Mouse (Mus musculus): Measurements from ENCODE around the gene Tiam1. TPM values are rescaled to one million over a fixed set of nuclear protein-coding genes. Genes with fewer than 3 reads are reported as not detected.
A peak's percentile ranks its signal among the peaks of the same experiment; 100 is the strongest.

Gene Tiam1
- total RNA-seq, 2 experiments from 2014 or later = 56.4 to 59.2 TPM

DNA sequence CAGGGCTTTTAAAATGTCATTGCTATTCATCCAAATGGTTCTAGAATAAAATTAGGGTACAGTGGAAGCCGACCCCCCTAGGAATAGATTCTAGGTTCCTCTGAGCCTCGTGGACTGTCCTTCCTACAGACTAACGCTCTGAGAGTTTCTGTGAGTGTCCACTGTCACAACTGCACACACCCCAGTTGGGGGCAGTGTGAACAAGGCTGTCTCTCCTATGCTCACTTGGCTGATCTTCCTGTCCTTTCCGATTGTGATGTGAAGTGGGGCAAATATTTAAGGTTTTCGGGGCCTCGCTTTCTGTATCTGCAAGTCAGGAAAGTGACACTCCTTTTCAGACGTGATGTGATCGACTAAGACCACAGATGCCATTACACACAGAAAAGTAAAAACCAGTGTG, 288.8 kb downstream of the Tiam1 start:
- DNase-seq (ENCODE audit: low spot score in 2 of 2) = no peak

DNA sequence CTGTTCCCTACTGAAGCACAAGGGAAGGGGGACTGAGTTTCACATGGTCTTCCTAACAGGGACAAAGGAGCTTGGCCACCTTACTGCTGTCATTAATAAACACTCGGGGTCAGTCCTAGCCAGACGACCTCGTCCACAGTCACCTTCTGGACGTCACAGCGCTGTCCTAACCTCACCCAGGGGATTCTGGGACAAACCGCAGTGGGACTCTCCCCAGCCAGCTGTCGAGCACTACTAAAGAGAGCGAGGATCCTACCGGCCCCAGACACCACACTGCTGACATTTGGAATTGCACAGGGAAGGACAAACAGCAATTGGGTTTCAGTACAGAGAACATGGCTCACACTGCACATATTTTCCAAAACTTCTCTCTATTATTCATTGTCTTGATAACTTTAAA, 292.2 kb downstream of the Tiam1 start:
- no peak for DNase-seq (ENCODE audit: low spot score in 2 of 2)

DNA sequence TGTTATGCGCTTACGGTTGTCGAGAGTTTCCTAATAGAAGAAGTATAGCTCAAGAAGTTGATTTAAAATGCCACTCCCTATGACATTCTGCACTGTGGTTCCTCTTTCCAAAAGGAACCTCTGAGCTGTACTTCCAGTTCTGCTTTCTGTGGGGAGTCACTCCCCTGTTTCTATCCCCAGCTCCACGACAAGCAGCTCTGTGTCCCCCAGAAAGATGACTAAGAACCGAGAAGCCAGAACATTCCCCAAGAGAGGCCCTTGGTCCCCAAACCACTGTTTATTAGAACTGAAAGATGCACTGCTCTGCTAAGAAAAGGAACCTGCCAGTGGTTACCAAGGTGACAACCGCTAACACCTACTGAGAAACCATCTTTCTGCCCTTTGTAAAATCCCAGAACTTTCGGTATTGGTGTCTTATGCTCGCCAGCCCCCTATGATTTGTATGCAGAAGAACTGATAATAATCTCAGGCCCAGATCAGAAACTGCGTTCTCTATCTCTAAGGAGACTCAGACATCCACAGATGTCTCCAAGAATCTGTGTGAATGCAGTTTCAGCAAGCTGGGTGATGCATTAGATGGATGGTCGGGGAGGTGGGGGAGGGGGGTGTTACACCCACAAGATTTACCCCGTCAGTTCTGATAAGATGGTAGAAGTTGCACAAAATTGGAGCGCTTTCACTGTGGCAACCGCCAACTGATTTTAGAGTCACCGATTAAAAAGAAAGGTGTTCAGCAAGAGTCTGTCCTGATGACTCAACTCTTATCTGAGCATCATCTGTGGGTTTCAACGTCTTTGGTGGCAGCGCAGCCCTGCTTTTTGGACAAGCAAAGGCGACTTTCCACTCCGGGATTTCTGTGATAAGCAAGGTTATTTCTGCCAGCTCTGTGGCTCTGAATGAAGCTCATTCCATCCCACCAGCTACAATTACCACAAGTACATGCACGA, 294.6 kb downstream of the Tiam1 start:
- no peak for DNase-seq (ENCODE audit: low spot score in 2 of 2)

DNA sequence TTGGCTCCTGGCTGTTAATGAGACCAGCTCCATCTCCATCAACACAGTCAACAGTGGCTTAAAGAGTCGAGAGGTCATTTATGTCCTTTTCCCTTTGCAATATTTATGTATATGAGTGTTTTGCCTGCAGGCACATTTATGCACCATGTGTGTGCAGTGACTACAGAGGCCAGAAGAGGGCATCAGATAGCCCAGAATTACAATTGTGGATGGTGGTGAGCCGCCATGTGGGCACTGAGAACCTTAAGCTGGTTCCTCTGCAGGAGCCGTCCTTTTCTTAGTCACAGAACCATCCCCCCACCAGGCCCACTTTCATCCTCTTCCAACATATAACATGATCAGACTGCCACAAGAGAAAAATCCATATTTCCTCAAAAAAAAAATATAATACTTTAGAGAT, 295.4 kb downstream of the Tiam1 start:
- no peak for DNase-seq (ENCODE audit: low spot score in 2 of 2)

DNA sequence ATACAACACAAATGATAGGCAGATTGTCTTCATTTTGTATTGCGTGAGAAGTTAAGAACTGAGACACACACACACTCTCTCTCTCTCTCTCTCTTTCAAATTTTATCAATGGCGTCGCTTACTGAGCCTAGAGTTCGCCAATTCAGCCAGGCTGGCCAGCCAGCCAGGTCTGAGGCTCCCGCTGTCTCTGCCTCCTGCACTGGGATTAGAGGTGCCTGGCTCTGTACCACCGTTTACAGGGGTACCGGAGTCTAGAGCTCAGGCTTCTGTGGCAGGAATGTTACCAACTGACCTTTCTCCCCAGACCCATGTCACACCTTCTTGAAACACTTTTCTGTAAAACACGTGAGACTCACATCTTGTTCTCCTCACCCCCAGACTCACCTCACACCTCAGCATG, 298.1 kb downstream of the Tiam1 start:
- no peak for DNase-seq (ENCODE audit: low spot score in 2 of 2)

DNA sequence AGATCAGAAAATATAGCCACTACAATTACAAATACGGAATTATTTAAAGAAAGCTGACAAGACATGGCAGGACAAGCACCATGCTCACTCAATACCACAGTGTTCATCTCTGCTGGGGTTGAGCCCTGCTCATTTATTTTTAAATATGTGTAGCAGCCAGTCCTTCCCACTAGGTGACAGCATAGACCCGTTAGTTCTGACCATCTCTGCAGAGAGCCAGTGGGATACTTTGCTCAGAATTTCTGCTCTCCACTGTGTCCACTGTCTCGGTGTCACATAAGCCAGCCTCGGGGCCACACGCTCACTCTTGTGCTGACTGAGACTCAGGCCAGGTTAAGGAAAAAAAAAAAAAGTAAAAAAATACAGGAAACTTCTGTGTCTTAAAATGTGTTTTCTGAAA, 299.0 kb downstream of the Tiam1 start:
- DNase-seq (ENCODE audit: low spot score in 2 of 2) = peak; percentile 30 to 33

DNA sequence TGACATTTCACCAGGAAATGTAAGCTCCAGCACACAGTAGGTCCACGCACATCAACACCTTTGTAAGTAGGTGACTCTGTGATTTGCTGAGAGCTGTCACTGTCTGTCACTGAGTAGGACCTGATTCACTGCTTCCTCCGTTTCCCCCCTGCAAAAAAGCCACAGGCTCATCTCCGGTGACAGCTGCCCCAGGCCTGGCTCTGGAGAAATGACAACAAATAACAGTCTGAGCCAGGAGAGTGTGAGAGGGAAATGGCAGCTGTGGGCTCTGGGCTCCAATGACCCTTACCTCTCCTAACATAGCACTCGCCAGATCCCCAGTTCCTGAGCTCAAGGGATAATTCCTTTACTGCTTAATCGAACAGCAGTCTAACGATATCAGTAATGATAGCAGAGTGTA, 301.7 kb downstream of the Tiam1 start:
- DNase-seq (ENCODE audit: low spot score in 2 of 2) = no peak

DNA sequence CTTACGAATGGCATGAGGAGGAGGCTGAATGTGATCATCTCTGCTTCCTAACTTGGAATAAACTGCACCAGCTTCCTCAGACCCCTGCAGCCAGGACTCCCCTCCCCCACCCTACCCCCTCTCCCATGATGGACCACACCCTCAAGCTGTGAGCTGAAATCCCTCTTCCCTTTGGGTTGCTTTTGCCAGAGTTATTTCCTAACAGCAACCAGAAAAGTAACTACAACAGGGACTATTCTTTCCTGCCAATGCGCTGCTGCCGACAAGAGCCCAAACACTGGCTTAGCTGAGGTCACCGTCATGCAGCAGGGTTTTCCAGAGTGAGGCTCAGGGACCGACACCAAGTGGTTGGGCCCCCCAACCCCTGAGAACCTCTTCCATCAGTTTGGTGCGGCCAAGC, 303.2 kb downstream of the Tiam1 start:
- no peak for DNase-seq (ENCODE audit: low spot score in 2 of 2)

DNA sequence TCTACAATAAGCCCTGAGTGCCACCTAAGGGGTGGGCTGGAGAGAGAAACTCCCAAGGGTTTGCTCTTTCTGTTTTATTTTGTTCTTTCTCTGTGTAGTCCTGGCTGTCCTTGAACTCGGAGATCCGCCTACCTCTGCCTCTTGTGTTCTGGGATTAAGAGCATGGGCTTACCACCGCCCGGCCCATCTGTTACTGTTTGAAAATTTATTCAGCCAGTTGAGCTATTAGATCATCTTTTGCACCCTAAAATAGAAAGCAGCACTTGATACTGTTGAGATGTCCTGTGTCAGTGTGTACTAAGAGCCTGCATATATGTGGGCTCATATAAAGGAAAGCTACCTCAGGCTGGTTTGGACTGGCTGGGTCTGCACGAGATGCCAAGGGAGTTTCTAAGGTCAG, 303.7 kb downstream of the Tiam1 start:
- DNase-seq (ENCODE audit: low spot score in 2 of 2) = no peak

DNA sequence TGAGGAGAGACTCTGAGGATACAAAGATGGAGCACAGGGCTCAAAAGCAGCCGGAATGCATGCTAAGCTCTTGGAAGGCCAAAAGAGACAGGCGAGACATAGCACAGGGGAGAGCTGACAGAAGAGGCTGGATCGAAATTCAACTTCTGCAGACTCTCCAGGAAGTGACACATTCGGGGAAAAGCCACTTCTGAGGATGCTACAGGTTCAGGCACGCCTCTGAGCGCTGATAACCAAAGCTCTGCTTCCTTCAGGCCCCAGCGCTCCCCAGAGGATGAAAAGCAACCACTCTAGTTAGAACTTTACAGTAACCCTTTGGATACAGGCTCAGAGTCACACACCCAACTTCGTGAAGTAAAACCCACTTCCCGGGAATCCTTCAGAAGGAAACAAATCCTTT, 306.5 kb downstream of the Tiam1 start:
- no peak for DNase-seq (ENCODE audit: low spot score in 2 of 2)

DNA sequence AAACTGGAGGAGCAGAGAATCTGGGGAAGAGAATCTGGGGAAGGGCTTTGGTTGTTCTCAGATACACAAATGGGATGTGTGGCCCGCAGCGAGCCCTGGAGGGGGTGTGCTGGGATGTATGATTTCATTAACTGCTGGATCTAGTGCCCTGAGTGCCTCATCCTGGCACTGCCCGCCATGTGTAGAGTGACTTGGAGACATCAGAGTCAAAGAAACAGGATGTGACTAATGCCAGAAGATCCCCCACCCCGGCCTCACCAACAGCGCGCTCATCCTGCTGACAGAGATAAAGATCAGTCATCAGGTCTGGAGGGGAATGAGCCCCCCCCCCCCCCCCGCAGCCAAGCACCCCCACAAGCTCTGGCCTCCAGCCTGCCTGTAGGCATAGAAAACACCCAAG, 308.0 kb downstream of the Tiam1 start:
- DNase-seq (ENCODE audit: low spot score in 2 of 2) = no peak

DNA sequence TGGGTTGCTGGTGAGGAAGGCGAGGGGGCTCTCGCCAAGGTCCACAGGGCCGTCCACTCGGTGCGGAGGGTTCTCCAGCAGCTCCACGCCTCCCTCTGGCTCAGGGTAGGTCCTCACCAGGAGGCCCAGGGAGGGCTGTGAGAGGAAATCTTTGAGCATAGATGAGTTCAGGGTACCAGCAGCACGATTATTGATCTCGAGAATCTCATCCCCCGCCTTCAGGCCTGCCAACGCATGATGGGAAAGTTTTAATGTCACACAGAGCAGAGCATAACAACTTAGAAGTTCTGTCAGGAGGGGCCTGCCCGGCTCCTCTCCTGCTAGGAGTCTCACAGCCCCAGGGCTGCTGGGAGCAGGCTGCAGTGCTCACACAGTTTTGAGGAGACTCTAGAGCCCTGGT, 310.6 kb downstream of the Tiam1 start:
- no peak for DNase-seq (ENCODE audit: low spot score in 2 of 2)

DNA sequence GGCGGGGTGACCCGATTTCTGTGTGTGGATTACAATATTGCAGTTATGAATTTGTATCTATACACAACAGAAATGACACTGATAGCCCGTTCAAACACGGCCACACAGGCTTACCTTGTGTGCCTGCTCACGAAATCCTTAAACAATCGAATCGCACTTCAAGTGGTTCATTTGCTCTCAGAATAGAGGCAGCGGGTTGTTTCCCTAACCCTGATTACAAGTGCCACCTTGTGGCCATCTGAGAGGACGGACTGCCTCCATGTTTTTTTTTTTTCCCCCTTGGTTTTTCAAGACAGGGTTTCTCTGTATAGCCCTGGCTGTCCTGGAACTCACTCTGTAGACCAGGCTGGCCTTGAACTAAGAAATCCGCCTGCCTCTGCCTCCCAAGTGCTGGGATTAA, 312.4 kb downstream of the Tiam1 start:
- DNase-seq (ENCODE audit: low spot score in 2 of 2) = no peak

DNA sequence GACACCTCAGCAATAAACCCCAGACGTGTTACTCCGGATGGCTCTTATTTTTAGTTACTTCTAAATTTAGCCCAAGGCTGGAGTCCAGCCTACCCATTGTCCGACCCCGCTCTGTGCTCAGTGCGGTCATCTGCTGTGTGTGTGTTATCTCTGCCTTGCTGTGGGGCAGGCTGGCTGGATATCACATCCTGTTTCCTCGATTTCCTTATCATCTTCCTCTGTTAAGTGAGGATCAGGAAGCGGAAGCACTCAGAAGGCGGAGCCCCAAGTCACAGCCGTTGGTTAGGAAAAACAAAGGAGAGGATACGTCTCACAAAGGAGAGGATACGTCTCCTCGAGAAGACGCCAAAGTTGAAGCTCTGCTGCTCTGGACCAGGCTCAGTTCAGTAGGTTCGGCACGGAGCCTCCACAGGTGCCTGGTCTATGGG, 313.3 kb downstream of the Tiam1 start:
- no peak for DNase-seq (ENCODE audit: low spot score in 2 of 2)

DNA sequence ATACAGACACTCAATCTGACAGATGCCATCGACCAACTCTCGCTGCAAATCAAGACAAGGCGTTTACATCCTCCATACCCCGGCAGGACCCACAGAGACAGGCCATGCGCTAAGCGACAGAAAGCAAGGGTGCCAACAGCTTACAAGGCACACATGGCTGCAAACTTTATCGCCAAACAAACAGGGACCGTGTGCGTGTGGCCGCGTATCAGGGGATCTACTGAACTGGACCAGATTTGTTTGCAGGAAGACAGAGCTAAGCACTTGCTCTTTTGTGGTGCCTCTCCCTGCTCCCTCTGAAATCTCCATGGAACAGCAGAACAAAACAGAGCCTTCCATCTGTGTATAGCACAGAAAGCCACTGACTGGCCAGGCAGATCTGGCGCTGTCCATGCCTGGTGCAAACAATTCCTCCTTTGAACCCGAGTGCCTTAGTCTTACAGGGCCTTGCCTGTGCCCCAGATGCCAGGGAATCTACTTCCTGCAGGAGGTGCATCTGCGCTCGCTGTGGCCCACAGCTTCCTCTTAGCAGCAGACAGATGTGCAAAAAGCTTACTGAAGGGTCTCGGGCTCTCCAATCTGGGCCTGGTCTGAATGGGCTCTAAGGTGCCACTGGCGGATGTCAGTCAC, 316.0 kb downstream of the Tiam1 start:
- DNase-seq (ENCODE audit: low spot score in 2 of 2) = no peak

DNA sequence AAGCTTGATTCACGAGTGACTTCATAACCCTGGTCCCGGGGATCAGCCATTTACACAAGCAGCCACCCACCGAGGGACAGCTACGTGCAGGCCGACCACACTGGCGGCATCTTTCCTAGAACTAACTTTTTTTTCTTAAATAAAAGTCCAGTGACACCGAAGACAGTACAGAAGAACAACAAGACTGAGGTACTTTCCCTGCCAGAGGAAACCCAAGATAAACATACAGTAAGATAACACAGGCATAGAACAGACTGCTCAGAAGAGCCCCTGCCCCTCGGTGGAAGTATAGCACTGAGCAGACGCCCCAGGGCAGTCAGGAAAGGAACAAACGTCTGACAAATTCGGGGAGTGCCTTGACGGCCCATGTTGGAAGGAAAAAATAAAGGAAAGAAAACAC, 317.7 kb downstream of the Tiam1 start:
- no peak for DNase-seq (ENCODE audit: low spot score in 2 of 2)

DNA sequence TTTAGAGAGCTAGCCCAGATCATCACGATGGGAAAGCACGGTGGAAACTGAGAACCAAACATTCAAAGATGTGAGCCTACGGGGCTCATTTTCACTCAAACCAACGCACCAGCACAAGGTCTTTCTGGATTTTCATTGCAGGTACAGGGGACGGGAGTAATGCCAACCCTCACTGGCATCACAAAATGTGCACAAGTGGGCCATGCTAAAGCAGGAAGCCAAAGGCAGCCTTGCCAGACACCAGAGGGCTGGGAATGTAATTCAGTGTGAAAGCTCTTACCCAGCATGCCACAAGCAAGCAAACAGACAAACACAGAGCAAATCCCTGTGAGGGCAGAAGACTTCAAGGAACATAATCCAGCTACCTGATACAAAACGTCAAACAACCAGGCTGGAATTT, 320.7 kb downstream of the Tiam1 start:
- no peak for DNase-seq (ENCODE audit: low spot score in 2 of 2)

DNA sequence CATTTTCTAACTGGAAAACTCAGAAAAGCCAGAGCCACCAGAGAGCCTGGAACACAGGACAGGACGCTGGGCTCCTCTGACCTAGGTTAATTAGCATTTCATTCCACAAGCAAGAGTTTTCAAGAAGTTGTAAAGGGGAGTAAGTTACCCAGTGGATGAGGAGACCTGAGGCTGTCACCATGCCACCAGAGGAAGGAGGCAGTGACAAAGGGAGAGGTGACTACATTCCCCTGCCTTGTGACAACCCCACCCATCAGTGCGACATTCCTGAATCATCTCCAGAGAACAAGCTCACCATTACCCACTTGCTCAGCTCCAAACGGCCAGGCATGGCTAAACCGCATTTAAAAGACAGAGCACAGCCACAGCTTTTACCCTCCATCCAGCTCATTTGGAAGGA, 324.9 kb downstream of the Tiam1 start:
- no peak for DNase-seq (ENCODE audit: low spot score in 2 of 2)

DNA sequence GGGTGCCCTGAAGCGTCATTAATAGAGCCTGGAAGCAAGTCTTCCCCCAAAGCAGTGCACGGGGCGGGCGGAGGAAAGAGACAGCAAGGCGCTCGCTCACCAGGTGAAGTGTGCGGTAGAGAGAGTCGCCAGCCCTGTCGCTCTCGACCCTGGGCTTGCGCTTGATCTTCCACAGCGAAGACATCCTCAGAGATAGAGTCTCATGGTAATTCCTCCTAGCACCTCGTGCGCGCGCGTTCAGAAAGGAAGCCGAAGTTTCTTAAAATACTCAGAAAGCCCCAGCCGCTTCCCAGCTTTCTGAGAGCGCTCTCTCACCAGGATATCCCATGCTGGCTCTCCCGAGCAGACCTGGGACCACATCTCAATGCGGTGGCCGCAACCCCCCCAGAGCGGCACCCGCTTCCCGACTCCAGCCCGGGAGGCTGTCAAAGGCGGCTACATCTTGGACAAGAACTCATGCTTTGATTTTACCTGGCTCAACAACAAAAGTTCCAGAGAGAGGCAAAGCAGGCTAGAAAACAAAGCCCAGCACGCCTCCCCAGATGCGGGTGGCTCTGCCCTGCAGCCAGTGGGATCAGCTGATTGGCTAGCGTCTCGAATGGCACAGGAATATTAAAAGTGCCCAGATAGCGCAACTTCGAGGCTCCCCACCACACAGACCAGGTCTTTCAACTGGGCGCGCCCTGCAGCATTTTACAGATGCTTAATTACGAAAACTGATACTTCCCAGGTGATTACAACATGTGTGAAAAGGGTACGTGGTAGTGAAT, 325.5 kb downstream of the Tiam1 start:
- DNase-seq (ENCODE audit: low spot score in 2 of 2) = no peak

DNA sequence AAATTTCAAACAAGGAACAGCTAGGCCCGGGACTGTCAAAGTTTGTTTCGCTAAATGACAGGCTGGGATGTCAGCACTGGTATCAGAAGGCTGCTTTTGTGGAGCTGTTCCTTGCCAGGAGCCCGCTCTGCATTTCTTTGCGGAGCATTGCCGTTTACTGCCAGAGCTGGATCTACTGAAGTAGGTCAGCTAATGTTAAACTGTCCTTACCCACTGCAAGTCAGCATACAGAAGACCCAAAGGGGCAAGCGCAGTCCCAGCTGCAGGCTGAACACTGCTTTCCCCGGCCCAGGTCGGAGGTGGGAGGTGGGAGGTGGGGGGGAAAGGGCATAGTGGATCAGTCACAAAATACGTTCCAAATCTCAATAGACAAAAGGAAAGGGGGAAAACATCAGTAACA, 326.3 kb downstream of the Tiam1 start:
- DNase-seq (ENCODE audit: low spot score in 2 of 2) = no peak

DNA sequence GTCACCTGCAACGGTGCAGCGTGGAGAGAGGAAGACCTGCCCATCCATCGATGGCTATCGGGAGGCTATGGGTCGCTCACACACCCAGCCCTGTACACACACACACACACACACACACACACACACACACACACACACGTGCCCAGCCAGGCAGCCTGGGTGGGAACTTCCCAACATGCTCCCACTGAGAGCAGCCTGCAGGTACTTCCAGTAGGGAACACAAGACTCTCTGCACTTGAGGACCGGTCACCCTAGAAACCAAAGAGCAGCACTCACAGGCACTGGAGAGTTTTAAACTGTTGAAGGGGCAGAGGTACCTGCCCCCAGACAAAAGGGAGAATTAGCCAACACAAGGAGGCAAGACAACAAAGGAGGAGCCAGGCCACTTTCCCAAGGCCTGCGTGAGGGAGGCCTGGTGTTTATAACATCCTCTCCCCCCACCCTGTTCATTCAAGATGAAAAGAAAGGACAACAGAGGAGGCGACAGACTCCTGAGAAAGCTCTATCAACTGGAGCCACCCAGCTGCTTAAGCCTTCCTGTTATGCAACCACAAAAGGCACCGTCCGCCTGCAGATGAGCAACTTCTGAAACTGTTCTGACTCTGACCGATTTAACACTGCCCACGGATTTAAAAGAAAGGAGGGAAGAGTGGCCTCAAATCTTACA, 326.9 kb downstream of the Tiam1 start:
- DNase-seq (ENCODE audit: low spot score in 2 of 2) = no peak

Data from adrenal gland, adult 18-20 months (tissue).